Mouse (Mus musculus): ENCODE data around the gene Prickle2. TPM values are rescaled to one million over a fixed set of nuclear protein-coding genes. Genes with fewer than 3 reads are reported as not detected.

Gene Prickle2
- polyA plus RNA-seq, 1 experiment = 1.5 TPM

DNA sequence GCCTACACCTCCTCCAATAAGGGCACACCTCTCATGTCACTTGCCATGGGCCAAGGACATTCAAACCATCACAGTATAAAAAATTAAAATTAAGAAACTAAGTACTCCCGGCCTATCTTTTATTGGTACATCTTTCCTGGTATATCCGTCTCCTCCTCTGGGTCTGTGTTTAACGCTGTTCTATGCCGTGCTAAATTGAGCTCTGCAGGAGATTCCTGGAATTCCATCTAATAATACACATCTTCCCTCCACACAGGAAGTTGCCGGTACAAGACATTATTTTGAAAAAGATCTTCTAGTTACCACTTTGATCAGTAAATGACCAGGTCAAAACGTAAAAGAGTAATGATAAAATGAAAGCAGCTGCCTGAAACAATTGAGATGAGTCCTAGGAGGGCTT, 207.4 kb downstream of the Prickle2 start:
- TF ChIP-seq POLR2A (IDR thresholded peaks at IDR 0.05; ENCODE audit: control insufficient read depth, low read depth, low read length) = no peak
- TF ChIP-seq CTCF (IDR thresholded peaks at IDR 0.05; ENCODE audit: control insufficient read depth, insufficient read depth, insufficient replicate concordance, low read depth, low read length) = no peak
- H3K4me1 ChIP-seq (ENCODE audit: control insufficient read depth, insufficient read depth, low read length) = no peaks in the 10 kb centered on the region
- no peak overlapping the region for H3K27ac ChIP-seq (ENCODE audit: control insufficient read depth, insufficient read depth, low read depth, low read length)
- H3K4me3 ChIP-seq (ENCODE audit: control insufficient read depth, low read depth, low read length) = no peak overlapping the region
- H3K36me3 ChIP-seq (ENCODE audit: control insufficient read depth, insufficient read depth, low read length) = no peaks in the 10 kb centered on the region
- H3K27me3 ChIP-seq (ENCODE audit: control insufficient read depth, insufficient read depth, low read length) = no peaks in the 10 kb centered on the region

DNA sequence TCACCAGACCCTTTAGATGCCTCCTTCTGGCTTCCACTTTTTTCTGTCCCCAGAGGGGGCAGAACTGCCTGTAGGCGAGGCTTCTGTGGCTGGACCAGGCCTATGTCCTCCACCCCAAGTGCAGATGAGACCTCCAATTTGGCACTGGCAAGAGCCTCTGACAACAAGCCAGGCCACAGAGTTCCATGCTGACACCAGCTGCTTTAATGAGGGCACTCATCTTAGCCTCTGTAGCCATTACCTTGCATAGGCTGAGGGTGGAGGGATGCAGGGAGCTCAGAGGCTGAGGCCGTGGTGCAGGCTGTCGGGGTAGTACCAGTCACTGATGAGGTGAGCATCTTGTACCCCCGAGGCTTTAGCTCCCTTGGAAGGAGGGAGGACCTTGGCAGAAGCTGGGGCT, 208.7 kb downstream of the Prickle2 start:
- H3K36me3 ChIP-seq (ENCODE audit: control insufficient read depth, insufficient read depth, low read length) = no peaks in the 10 kb centered on the region
- TF ChIP-seq POLR2A (IDR thresholded peaks at IDR 0.05; ENCODE audit: control insufficient read depth, low read depth, low read length) (no peak), CTCF (IDR thresholded peaks at IDR 0.05; ENCODE audit: control insufficient read depth, insufficient read depth, insufficient replicate concordance, low read depth, low read length) (no peak)
- H3K4me3 ChIP-seq (ENCODE audit: control insufficient read depth, low read depth, low read length) = no peak overlapping the region
- H3K4me1 ChIP-seq (ENCODE audit: control insufficient read depth, insufficient read depth, low read length) = no peaks in the 10 kb centered on the region
- no peak overlapping the region for H3K27ac ChIP-seq (ENCODE audit: control insufficient read depth, insufficient read depth, low read depth, low read length)
- no peaks in the 10 kb centered on the region for H3K27me3 ChIP-seq (ENCODE audit: control insufficient read depth, insufficient read depth, low read length)

DNA sequence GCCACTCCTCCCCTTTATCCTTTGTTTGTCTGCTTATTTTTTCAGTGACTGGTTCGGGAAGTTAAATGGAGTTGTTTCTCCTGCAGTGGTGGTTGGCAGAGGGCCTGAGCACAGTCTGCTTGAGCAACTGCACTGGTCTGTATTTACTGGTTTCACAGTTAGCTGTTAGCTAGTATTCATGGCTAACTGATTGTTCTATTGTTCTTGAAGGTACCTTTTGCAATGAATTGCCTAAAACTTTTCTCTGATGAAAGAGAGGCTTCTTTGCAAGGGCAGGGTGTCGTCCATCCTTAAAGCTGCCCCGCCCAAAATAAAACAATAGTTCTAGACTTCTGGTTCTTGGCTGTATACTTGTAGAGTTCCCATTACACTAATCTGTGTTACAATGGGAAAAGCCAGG, 210.5 kb downstream of the Prickle2 start:
- TF ChIP-seq POLR2A (IDR thresholded peaks at IDR 0.05; ENCODE audit: control insufficient read depth, low read depth, low read length) (no peak), CTCF (IDR thresholded peaks at IDR 0.05; ENCODE audit: control insufficient read depth, insufficient read depth, insufficient replicate concordance, low read depth, low read length) (no peak)
- Histone ChIP-seq H3K4me3 (ENCODE audit: control insufficient read depth, low read depth, low read length) (no peak overlapping the region), H3K36me3 (ENCODE audit: control insufficient read depth, insufficient read depth, low read length) (no peaks in the 10 kb centered on the region), H3K27me3 (ENCODE audit: control insufficient read depth, insufficient read depth, low read length) (no peaks in the 10 kb centered on the region), H3K27ac (ENCODE audit: control insufficient read depth, insufficient read depth, low read depth, low read length) (no peak overlapping the region), H3K4me1 (ENCODE audit: control insufficient read depth, insufficient read depth, low read length) (no peaks in the 10 kb centered on the region)

DNA sequence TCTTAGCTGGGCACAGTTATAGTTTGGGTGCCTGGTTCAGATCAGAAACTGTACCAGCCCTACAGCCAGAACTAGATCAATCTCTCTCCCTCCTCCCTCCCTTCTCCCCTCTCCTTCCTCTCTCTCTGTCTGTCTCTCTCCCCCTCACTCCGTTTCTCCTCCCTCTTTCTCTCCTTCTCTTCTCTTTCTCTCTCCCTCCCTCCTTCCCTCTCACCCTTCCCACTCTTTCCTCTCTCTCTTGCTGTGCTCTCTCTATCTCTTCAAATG, 224.3 kb downstream of the Prickle2 start:
- Histone ChIP-seq H3K27ac (ENCODE audit: control insufficient read depth, insufficient read depth, low read depth, low read length) (no peak overlapping the region), H3K4me3 (ENCODE audit: control insufficient read depth, low read depth, low read length) (no peak overlapping the region)
- TF ChIP-seq CTCF (IDR thresholded peaks at IDR 0.05; ENCODE audit: control insufficient read depth, insufficient read depth, insufficient replicate concordance, low read depth, low read length) (no peak), POLR2A (IDR thresholded peaks at IDR 0.05; ENCODE audit: control insufficient read depth, low read depth, low read length) (no peak)

GRCm38 (mm10) chr6:92480941-92481689, 224.8 kb downstream of the Prickle2 start:
- Histone ChIP-seq H3K27me3 (ENCODE audit: control insufficient read depth, insufficient read depth, low read length) (no peaks in the 10 kb centered on the region), H3K4me1 (ENCODE audit: control insufficient read depth, insufficient read depth, low read length) (peaks cover 7% of the 10 kb centered on the region), H3K27ac (ENCODE audit: control insufficient read depth, insufficient read depth, low read depth, low read length) (no peak overlapping the region; the same call in 1 of the 2 replicates), H3K36me3 (ENCODE audit: control insufficient read depth, insufficient read depth, low read length) (no peaks in the 10 kb centered on the region), H3K4me3 (ENCODE audit: control insufficient read depth, low read depth, low read length) (peak overlapping the region; percentile 58)
- TF ChIP-seq CTCF (IDR thresholded peaks at IDR 0.05; ENCODE audit: control insufficient read depth, insufficient read depth, insufficient replicate concordance, low read depth, low read length) (no peak), POLR2A (IDR thresholded peaks at IDR 0.05; ENCODE audit: control insufficient read depth, low read depth, low read length) (0 out of 2 replicates have a peak, but pooled peaks have one; percentile 26)

More for the DNA sequence above, 224.3 kb downstream of the Prickle2 start:
- Histone ChIP-seq H3K27me3 (ENCODE audit: control insufficient read depth, insufficient read depth, low read length) (no peaks in the 10 kb centered on the region), H3K4me1 (ENCODE audit: control insufficient read depth, insufficient read depth, low read length) (peaks cover 7% of the 10 kb centered on the region), H3K36me3 (ENCODE audit: control insufficient read depth, insufficient read depth, low read length) (no peaks in the 10 kb centered on the region)

- Histone ChIP-seq H3K36me3 (ENCODE audit: control insufficient read depth, insufficient read depth, low read length) (no peaks in the 10 kb centered on the region), H3K4me3 (ENCODE audit: control insufficient read depth, low read depth, low read length) (no peak overlapping the region), H3K27ac (ENCODE audit: control insufficient read depth, insufficient read depth, low read depth, low read length) (no peak overlapping the region), H3K27me3 (ENCODE audit: control insufficient read depth, insufficient read depth, low read length) (no peaks in the 10 kb centered on the region), H3K4me1 (ENCODE audit: control insufficient read depth, insufficient read depth, low read length) (peaks cover 7% of the 10 kb centered on the region)
- no peak for TF ChIP-seq CTCF (IDR thresholded peaks at IDR 0.05; ENCODE audit: control insufficient read depth, insufficient read depth, insufficient replicate concordance, low read depth, low read length)
- TF ChIP-seq POLR2A (IDR thresholded peaks at IDR 0.05; ENCODE audit: control insufficient read depth, low read depth, low read length) = no peak
These were observed 227.3 kb downstream of the Prickle2 start for GRCm38 (mm10) chr6:92478612-92479011.

- H3K27me3 ChIP-seq (ENCODE audit: control insufficient read depth, insufficient read depth, low read length) = no peaks in the 10 kb centered on the region
- no peak for TF ChIP-seq CTCF (IDR thresholded peaks at IDR 0.05; ENCODE audit: control insufficient read depth, insufficient read depth, insufficient replicate concordance, low read depth, low read length)
- no peak for TF ChIP-seq POLR2A (IDR thresholded peaks at IDR 0.05; ENCODE audit: control insufficient read depth, low read depth, low read length)
- H3K27ac ChIP-seq (ENCODE audit: control insufficient read depth, insufficient read depth, low read depth, low read length) = no peak overlapping the region
- no peaks in the 10 kb centered on the region for H3K36me3 ChIP-seq (ENCODE audit: control insufficient read depth, insufficient read depth, low read length)
- H3K4me1 ChIP-seq (ENCODE audit: control insufficient read depth, insufficient read depth, low read length) = peaks cover 7% of the 10 kb centered on the region
- no peak overlapping the region for H3K4me3 ChIP-seq (ENCODE audit: control insufficient read depth, low read depth, low read length)
These were observed 228.3 kb downstream of the Prickle2 start for GRCm38 (mm10) chr6:92477621-92478020.

Measured in testis, adult 2 months (tissue).